Mouse (Mus musculus) hindbrain, embryonic 16.5 days (tissue): ENCODE measurements around the gene Asb18. TPM values are rescaled to one million over a fixed set of nuclear protein-coding genes. Genes with fewer than 3 reads are reported as not detected.

Source experiments
- ATAC-seq: fragments of 200-750 bp; cut with Nextera tagmentation; 2 replicates; pipeline ENCODE4 v1.8.0; 2017; ENCODE audit warnings: moderate TSS enrichment, moderate library complexity
- H3K27ac ChIP-seq: fragments of 300-500 bp; sonication (generic); 2 replicates; pipeline ENCODE4 v1.5.1; 2014; ENCODE audit warnings: low read depth, mild to moderate bottlenecking, control low read depth, low read length, moderate library complexity
- H3K27me3 ChIP-seq: fragments of 300-500 bp; sonication (generic); replicated peaks from 2 replicates; pipeline ENCODE4 v1.6.1; 2014; ENCODE audit warnings: low read length; ENCODE audit not compliant: control insufficient read depth, insufficient read depth
- H3K36me3 ChIP-seq: fragments of 300-500 bp; sonication (generic); 2 replicates; pipeline ENCODE4 v1.6.1; 2014; ENCODE audit warnings: mild to moderate bottlenecking, low read length, moderate library complexity, mixed read lengths; ENCODE audit not compliant: control insufficient read depth, insufficient read depth
- H3K4me1 ChIP-seq: fragments of 300-500 bp; sonication (generic); 2 replicates; pipeline ENCODE4 v1.6.1; 2014; ENCODE audit warnings: low read depth, low read length; ENCODE audit not compliant: control insufficient read depth, insufficient read depth
- H3K4me2 ChIP-seq: fragments of 300-500 bp; sonication (generic); 2 replicates; pipeline ENCODE4 v1.6.1; 2014; ENCODE audit warnings: mild to moderate bottlenecking, low read length, control low read depth, moderate library complexity
- H3K4me3 ChIP-seq: fragments of 300-500 bp; sonication (generic); 2 replicates; pipeline ENCODE4 v1.5.1; 2014; ENCODE audit warnings: mild to moderate bottlenecking, low read length, control low read depth, moderate library complexity
- H3K9ac ChIP-seq: fragments of 300-500 bp; sonication (generic); 2 replicates; pipeline ENCODE4 v1.6.1; 2014; ENCODE audit warnings: low read depth, mild to moderate bottlenecking, control low read depth, low read length, moderate library complexity
- H3K9me3 ChIP-seq: fragments of 300-500 bp; sonication (generic); 2 replicates; pipeline ENCODE4 v1.6.1; 2014; ENCODE audit warnings: mild to moderate bottlenecking, low read length, moderate library complexity; ENCODE audit not compliant: control insufficient read depth
- WGBS: fragments of 180-500 bp; shearing (Covaris S2); extraction: QIAGEN DNeasy Blood & Tissue Kit; methylation state at CpG from one replicate; pipeline ENCODE4 v1.1.7; 2014; 5-methylcytosine and 5-hydroxymethylcytosine counted together
- polyA plus RNA-seq: library from polyadenylated mRNA; unstranded; fragments of >200 nt; fragmentation: Nextera tagmentation; extraction: Ambion mirVana; gene quantifications from 2 replicates; pipeline ENCODE4 v1.2.1, GENCODE M21; 2015

Gene Asb18
- polyA plus RNA-seq, 1 experiment from 2014 or later, result 0.75 TPM

DNA sequence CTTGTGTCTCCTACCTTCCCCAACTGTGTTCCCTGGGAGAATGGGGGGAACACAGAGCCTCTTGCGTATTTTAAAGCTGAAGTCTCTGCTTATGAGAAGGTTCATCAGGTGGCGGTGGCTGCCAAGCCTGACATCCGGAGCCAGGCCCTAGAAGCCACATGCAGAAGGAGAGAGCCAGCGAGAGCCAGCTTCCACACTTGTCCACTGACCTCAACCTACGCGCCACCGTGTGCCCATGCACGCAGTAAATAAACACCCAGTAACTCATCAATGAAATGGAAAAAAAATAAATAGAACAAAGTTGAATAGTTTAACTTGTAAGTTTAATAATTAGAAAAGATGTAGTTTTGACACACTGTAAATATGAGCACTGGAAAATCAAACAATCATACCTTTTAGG is 104.7 kb downstream of the Asb18 start:
- 88% methylated on average over 8 of the region's 8 CpGs for WGBS
- ATAC-seq, result no peak

DNA sequence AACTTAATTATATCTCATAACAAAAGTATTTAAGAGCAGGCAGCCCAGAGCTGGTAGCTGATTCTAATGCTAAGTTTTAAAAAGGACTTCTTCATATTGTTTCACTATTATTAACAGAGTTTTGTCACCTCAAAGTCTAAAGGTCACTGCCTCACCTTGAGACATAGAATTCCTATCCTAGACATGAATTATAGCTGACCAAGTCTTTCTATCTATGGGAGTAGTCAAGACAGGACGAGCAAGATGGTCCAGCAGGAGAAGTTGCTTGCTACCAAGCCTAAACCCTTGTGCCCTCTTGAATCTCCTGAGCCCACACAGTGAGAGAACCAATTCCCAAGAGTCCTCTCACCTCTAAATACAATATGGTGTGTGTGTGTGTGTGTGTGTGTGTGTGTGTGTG is 111.8 kb downstream of the Asb18 start:
- 80% methylated on average over 1 of the region's 1 CpGs for WGBS
- no peak overlapping the region for H3K4me2 ChIP-seq
- H3K36me3 ChIP-seq, result no peaks in the 10 kb centered on the region
- H3K4me3 ChIP-seq, result no peak overlapping the region
- no peaks in the 10 kb centered on the region for H3K27me3 ChIP-seq
- H3K27ac ChIP-seq, result no peak overlapping the region
- ATAC-seq, result no peak
- H3K9ac ChIP-seq, result no peak overlapping the region
- no peaks in the 10 kb centered on the region for H3K9me3 ChIP-seq
- no peaks in the 10 kb centered on the region for H3K4me1 ChIP-seq

More for the DNA sequence above, 104.7 kb downstream of the Asb18 start:
- Histone ChIP-seq H3K4me3 (no peak overlapping the region), H3K4me2 (no peak overlapping the region), H3K9me3 (no peaks in the 10 kb centered on the region), H3K9ac (no peak overlapping the region), H3K27me3 (no peaks in the 10 kb centered on the region; the same call in 1 of the 2 replicates), H3K36me3 (no peaks in the 10 kb centered on the region), H3K27ac (no peak overlapping the region), H3K4me1 (peaks cover 3% of the 10 kb centered on the region; the same call in 1 of the 2 replicates)

DNA sequence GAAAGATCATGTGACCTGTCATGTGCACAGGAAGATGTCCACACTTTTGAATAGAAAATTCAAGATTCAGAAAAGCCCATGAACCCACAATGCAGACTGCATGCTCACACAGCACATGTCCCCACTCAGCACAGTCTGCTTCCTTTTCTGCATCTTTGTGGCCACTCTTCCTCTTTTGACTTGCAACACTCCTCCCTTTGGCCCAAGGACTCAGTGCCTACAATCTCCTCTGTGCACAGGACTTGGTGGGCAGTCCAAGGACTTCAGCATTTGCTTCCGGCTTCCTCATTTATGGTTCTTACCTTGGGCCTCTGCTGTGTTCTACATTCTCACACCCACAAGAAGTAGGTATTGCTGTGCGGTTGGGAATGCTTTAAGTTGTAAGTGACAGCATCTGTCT is 112.2 kb downstream of the Asb18 start:
- no peaks in the 10 kb centered on the region for H3K36me3 ChIP-seq
- WGBS, result 94% methylated on average over 2 of the region's 2 CpGs
- H3K4me2 ChIP-seq, result no peak overlapping the region
- no peak overlapping the region for H3K4me3 ChIP-seq
- no peak overlapping the region for H3K9ac ChIP-seq
- no peaks in the 10 kb centered on the region for H3K4me1 ChIP-seq
- H3K9me3 ChIP-seq, result no peaks in the 10 kb centered on the region
- no peak for ATAC-seq
- no peaks in the 10 kb centered on the region for H3K27me3 ChIP-seq
- H3K27ac ChIP-seq, result no peak overlapping the region

DNA sequence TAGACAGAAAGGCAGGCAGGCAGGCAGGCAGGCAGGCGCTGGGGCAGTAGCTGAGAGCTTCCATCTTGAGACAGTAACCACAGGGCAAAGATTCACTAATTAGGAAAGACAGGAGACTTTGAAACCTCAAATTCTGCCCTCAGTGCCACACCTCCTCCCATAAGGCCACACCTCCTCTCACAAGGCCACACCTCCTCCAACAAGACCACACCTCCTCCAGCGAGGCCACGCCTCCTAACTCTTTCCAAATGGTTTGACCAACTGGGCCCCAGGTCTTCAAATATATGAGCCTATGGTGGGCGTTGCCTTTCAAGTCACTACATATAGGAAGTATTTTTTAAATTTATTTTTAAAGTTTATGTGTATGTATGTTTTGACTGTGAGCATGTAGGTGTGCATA is 113.1 kb downstream of the Asb18 start:
- H3K4me1 ChIP-seq, result no peaks in the 10 kb centered on the region
- WGBS, result 84% methylated on average over 4 of the region's 4 CpGs
- no peak for ATAC-seq

More for the DNA sequence above, 113.1 kb downstream of the Asb18 start:
- H3K36me3 ChIP-seq, result no peaks in the 10 kb centered on the region
- H3K9ac ChIP-seq, result no peak overlapping the region
- H3K9me3 ChIP-seq, result no peaks in the 10 kb centered on the region
- no peak overlapping the region for H3K4me3 ChIP-seq
- no peaks in the 10 kb centered on the region for H3K27me3 ChIP-seq
- H3K27ac ChIP-seq, result no peak overlapping the region
- no peak overlapping the region for H3K4me2 ChIP-seq

Other genes starting within 250 kb of the Asb18 start
- gene Gbx2, start 83.5 kb downstream of the Asb18 start, polyA plus RNA-seq, result 33.0 and 35.8 TPM in 2 replicates
- 0.98 and 1.3 TPM in 2 replicates for gene Iqca, start 138.7 kb upstream of the Asb18 start, polyA plus RNA-seq
- gene Ackr3, start 189.3 kb upstream of the Asb18 start, polyA plus RNA-seq, result 10.8 and 11.5 TPM in 2 replicates